19 mouse cellular contexts compared by ENCODE assay signal in genomic region chr6:72117322-72117968, GRCm38 (mm10).
"Had no signal": no experiment of that assay in that cellular context is flagged by ENCODE, and none has a peak within 500 bp of the region (broad histone marks: within the 10 kb centered on the region; RNA-seq: fewer than 3 reads in every experiment).

No protein-coding gene starts in this region.

- H3K9ac ChIP-seq: kidney, embryonic 15.5 days; lung, embryonic 14.5 days; neural tube, embryonic 12.5 days; neural tube, embryonic 15.5 days had no signal

- H3K4me2 ChIP-seq: kidney, embryonic 15.5 days; lung, embryonic 14.5 days; midbrain, embryonic 11.5 days; neural tube, embryonic 12.5 days; neural tube, embryonic 15.5 days had no signal

- ATAC-seq: lung, postnatal 0 days had no signal

- H3K9me3 ChIP-seq: kidney, embryonic 15.5 days; neural tube, embryonic 12.5 days; neural tube, embryonic 15.5 days had no signal

- DNase-seq: kidney, adult 11 months; kidney, adult 8-10 months; kidney, postnatal 10 days; kidney, postnatal 36 days; layer of hippocampus, postnatal 36 days; lung, embryonic 14.5 days; midbrain, embryonic 14.5 days; right cerebral cortex, adult 18-20 months; right cerebral cortex, postnatal 14 days; right cerebral cortex, postnatal 4 days; thymus, adult 2 months; thymus, postnatal 25 days had no signal

- H3K4me3 ChIP-seq: kidney, embryonic 15.5 days; left cerebral cortex, adult 2 months; neural tube, embryonic 12.5 days; neural tube, embryonic 15.5 days had no signal

- H3K27me3 ChIP-seq: kidney, embryonic 15.5 days; neural tube, embryonic 12.5 days; neural tube, embryonic 15.5 days had no signal

- H3K27ac ChIP-seq: kidney, embryonic 15.5 days; left cerebral cortex, adult 2 months; neural tube, embryonic 12.5 days; neural tube, embryonic 15.5 days; stomach, postnatal 0 days had no signal

- H3K36me3 ChIP-seq: kidney, embryonic 15.5 days; neural tube, embryonic 12.5 days; neural tube, embryonic 15.5 days had no signal
